Mouse (Mus musculus): Measurements from ENCODE around the gene Gusb.

DNA sequence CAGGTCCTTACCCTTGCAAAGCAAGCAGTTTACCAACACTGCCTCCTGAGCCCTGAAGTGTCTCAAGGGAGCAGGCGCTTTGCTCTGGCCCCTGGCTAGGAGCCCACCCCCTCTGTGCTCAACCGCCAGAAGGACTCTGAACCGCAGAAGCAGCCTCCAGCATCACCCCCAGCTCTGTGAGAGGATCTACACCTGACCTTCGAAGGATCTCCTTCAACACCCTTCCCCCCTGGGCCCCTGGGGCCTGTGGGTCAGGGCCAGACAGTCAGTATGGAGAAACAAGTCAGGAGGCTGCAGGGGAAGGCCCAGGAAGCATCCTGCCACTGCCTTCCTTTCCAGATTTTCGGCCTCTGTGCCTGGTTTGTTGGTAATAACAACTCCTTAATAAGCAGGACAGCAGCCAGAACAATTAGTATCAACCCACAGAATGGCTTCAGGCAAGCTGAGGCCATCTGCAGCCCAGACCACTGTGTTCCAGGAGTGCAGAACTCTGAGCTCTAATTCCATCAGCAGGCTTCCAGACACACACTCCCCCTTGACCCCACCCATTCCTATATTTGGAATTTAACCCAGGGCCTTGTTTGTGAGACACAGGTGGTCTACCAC, 18.6 kb upstream of the Gusb start:
- TF ChIP-seq CTCF (IDR thresholded peaks at IDR 0.05; ENCODE audit: low read depth) (no peak), EP300 (IDR thresholded peaks at IDR 0.05; ENCODE audit: low read depth) (no peak)

Data from heart, postnatal 0 days (tissue).